Mouse (Mus musculus): ENCODE measurements around the gene Ceacam16. TPM values are rescaled to one million over a fixed set of nuclear protein-coding genes. Genes with fewer than 3 reads are reported as not detected.

Ceacam16 gene
- total and polyA plus RNA-seq, 3 experiments, result 0.12 to 0.18 TPM; not detected in 1

- no peak for DNase-seq (ENCODE audit: low read depth, low spot score)
- TF ChIP-seq MAZ (IDR thresholded peaks at IDR 0.05; ENCODE audit: low read depth, low read length) (no peak), MEF2A (IDR thresholded peaks at IDR 0.05; ENCODE audit: extremely low read depth, insufficient replicate concordance, low read depth, low read length, poor library complexity, severe bottlenecking) (no peak), CHD2 (IDR thresholded peaks at IDR 0.05; ENCODE audit: low read length) (no peak), TCF12 (IDR thresholded peaks at IDR 0.05; ENCODE audit: low read depth, low read length) (no peak), E2F4 (IDR thresholded peaks at IDR 0.05; ENCODE audit: borderline replicate concordance, low read depth, low read length) (no peak), TBP (IDR thresholded peaks at IDR 0.05; ENCODE audit: low read depth, low read length) (no peak), ZKSCAN1 (IDR thresholded peaks at IDR 0.05; ENCODE audit: low read depth, low read length) (no peak), USF2 (IDR thresholded peaks at IDR 0.05; ENCODE audit: borderline replicate concordance in 1 of 2, insufficient read depth in 1 of 2, low read depth in 1 of 2, low read length in 2 of 2) (no peak), ZC3H11A (IDR thresholded peaks at IDR 0.05; ENCODE audit: low read depth, low read length) (no peak), ZNF384 (IDR thresholded peaks at IDR 0.05; ENCODE audit: low read depth, low read length) (no peak), POLR2AphosphoS2 (IDR thresholded peaks at IDR 0.05; ENCODE audit: low read length) (no peak), USF1 (IDR thresholded peaks at IDR 0.05; ENCODE audit: low read depth, low read length) (no peak), NELFE (IDR thresholded peaks at IDR 0.05; ENCODE audit: low read depth, low read length) (no peak)
- Histone ChIP-seq H3K9ac (ENCODE audit: control insufficient read depth, low read depth, low read length, poor library complexity, severe bottlenecking) (no peak overlapping the region), H3K4me1 (ENCODE audit: control insufficient read depth in 1 of 2, insufficient read depth in 2 of 2, low read length in 2 of 2) (no peaks in the 10 kb centered on the region; a peak in 1 of 4 replicates), H3K36me3 (ENCODE audit: control insufficient read depth in 1 of 2, insufficient read depth in 2 of 2, low read length in 2 of 2) (no peaks in the 10 kb centered on the region; a peak in 1 of 4 replicates), H3K79me2 (ENCODE audit: control insufficient read depth, insufficient read depth, low read length, poor library complexity) (no peaks in the 10 kb centered on the region), H3K9me3 (replicated peaks; ENCODE audit: insufficient read depth, low read length) (no peaks in the 10 kb centered on the region), H3K27me3 (ENCODE audit: control insufficient read depth in 1 of 2, insufficient read depth in 2 of 2, low read length in 2 of 2) (peaks cover 0 to 2% of the 10 kb centered on the region in 2 experiments; a peak in 2 of 4 replicates), H3K27ac (ENCODE audit: control insufficient read depth, low read depth, low read length) (no peak overlapping the region), H3K4me3 (ENCODE audit: control insufficient read depth in 1 of 2, insufficient read depth in 1 of 2, low read depth in 2 of 2, low read length in 2 of 2) (no peak overlapping the region)
Measured at GRCm38 (mm10) chr7:19864241-19864640, 3.1 kb upstream of the Ceacam16 start.

- DNase-seq (ENCODE audit: low read depth, low spot score), result no peak
- Histone ChIP-seq H3K36me3 (ENCODE audit: control insufficient read depth in 1 of 2, insufficient read depth in 2 of 2, low read length in 2 of 2) (no peaks in the 10 kb centered on the region), H3K4me3 (ENCODE audit: control insufficient read depth in 1 of 2, insufficient read depth in 1 of 2, low read depth in 2 of 2, low read length in 2 of 2) (no peak overlapping the region), H3K9me3 (replicated peaks; ENCODE audit: insufficient read depth, low read length) (no peaks in the 10 kb centered on the region), H3K4me1 (ENCODE audit: control insufficient read depth in 1 of 2, insufficient read depth in 2 of 2, low read length in 2 of 2) (no peaks in the 10 kb centered on the region), H3K79me2 (ENCODE audit: control insufficient read depth, insufficient read depth, low read length, poor library complexity) (no peaks in the 10 kb centered on the region), H3K9ac (ENCODE audit: control insufficient read depth, low read depth, low read length, poor library complexity, severe bottlenecking) (no peak overlapping the region), H3K27ac (ENCODE audit: control insufficient read depth, low read depth, low read length) (no peak overlapping the region), H3K27me3 (ENCODE audit: control insufficient read depth in 1 of 2, insufficient read depth in 2 of 2, low read length in 2 of 2) (peaks cover 0 to 2% of the 10 kb centered on the region in 2 experiments; a peak in 1 of 4 replicates)
- TF ChIP-seq JUND (IDR thresholded peaks at IDR 0.05; ENCODE audit: low read depth, low read length), result no peak
- TF ChIP-seq GATA1 (IDR thresholded peaks at IDR 0.05; ENCODE audit: low read depth, low read length), result no peak
- no peak for TF ChIP-seq MAX (IDR thresholded peaks at IDR 0.05; ENCODE audit: low read length)
- TF ChIP-seq HCFC1 (IDR thresholded peaks at IDR 0.05; ENCODE audit: low read depth, low read length), result no peak
- TF ChIP-seq USF1 (IDR thresholded peaks at IDR 0.05; ENCODE audit: low read depth, low read length), result no peak
- no peak for TF ChIP-seq EP300 (IDR thresholded peaks at IDR 0.05; ENCODE audit: low read depth in 1 of 2, low read length in 2 of 2)
- no peak for TF ChIP-seq MYC (IDR thresholded peaks at IDR 0.05; ENCODE audit: low read depth, low read length)
- TF ChIP-seq NELFE (IDR thresholded peaks at IDR 0.05; ENCODE audit: low read depth, low read length), result no peak
- TF ChIP-seq ZNF384 (IDR thresholded peaks at IDR 0.05; ENCODE audit: low read depth, low read length), result no peak
- TF ChIP-seq POLR2AphosphoS5 (IDR thresholded peaks at IDR 0.05; ENCODE audit: borderline replicate concordance, low read depth, low read length), result no peak
- no peak for TF ChIP-seq MAFK (IDR thresholded peaks at IDR 0.05; ENCODE audit: borderline replicate concordance, low read depth, low read length)
- TF ChIP-seq UBTF (IDR thresholded peaks at IDR 0.05; ENCODE audit: borderline replicate concordance, insufficient read depth, low read depth, low read length), result no peak
- TF ChIP-seq SIN3A (IDR thresholded peaks at IDR 0.05; ENCODE audit: low read length), result no peak
Measured at GRCm38 (mm10) chr7:19859740-19860139, 1.4 kb downstream of the Ceacam16 start.
